Mouse (Mus musculus) lung, embryonic 14.5 days (tissue): ENCODE results near the gene Nsg1. TPM values are rescaled to one million over a fixed set of nuclear protein-coding genes. Genes with fewer than 3 reads are reported as not detected.

Source experiments
- ATAC-seq: fragments of 200-750 bp; cut with Nextera tagmentation; 2 replicates; pipeline ENCODE4 v1.8.0; 2017; ENCODE audit warnings: mild to moderate bottlenecking, moderate TSS enrichment, moderate library complexity; ENCODE audit not compliant: insufficient read depth
- DNase-seq: peaks from one replicate; pipeline ENCODE4 v3.0.0-alpha.2; 2015
- H3K27ac ChIP-seq: fragments of 300-500 bp; sonication (generic); 2 replicates; pipeline ENCODE4 v1.5.1; 2014; ENCODE audit warnings: low read depth, mild to moderate bottlenecking, moderate library complexity
- H3K27me3 ChIP-seq: fragments of 300-500 bp; sonication (generic); 2 replicates; pipeline ENCODE4 v1.6.1; 2014; ENCODE audit warnings: low read length, control low read depth; ENCODE audit not compliant: insufficient read depth
- H3K36me3 ChIP-seq: fragments of 300-500 bp; sonication (generic); 2 replicates; pipeline ENCODE4 v1.6.1; 2014; ENCODE audit warnings: control low read depth; ENCODE audit not compliant: insufficient read depth
- H3K4me1 ChIP-seq: fragments of 300-500 bp; sonication (generic); 2 replicates; pipeline ENCODE4 v1.6.1; 2014; ENCODE audit warnings: antibody characterized with exemption, control low read depth; ENCODE audit not compliant: insufficient read depth
- H3K4me2 ChIP-seq: fragments of 300-500 bp; sonication (generic); 2 replicates; pipeline ENCODE4 v1.6.1; 2014; ENCODE audit warnings: mild to moderate bottlenecking
- H3K4me3 ChIP-seq: fragments of 300-500 bp; sonication (generic); 2 replicates; pipeline ENCODE4 v1.5.1; 2014; ENCODE audit warnings: low read depth, low read length
- H3K9ac ChIP-seq: fragments of 300-500 bp; sonication (generic); 2 replicates; pipeline ENCODE4 v1.6.1; 2014
- H3K9me3 ChIP-seq: fragments of 300-500 bp; sonication (generic); 2 replicates; pipeline ENCODE4 v1.6.1; 2016; ENCODE audit warnings: low read depth, low read length, control low read depth
- CTCF ChIP-seq: IDR thresholded peaks from 2 replicates; pipeline ENCODE4 v1.5.1; 2016; ENCODE audit warnings: antibody characterized with exemption, low read depth
- WGBS: fragments of 180-500 bp; shearing (Covaris S2); extraction: QIAGEN DNeasy Blood & Tissue Kit; methylation state at CpG from one replicate; pipeline ENCODE4 v1.1.7; 2014; 5-methylcytosine and 5-hydroxymethylcytosine counted together
- polyA plus RNA-seq: library from polyadenylated mRNA; unstranded; fragments of >200 nt; fragmentation: Nextera tagmentation; extraction: Ambion mirVana; gene quantifications from 2 replicates; pipeline ENCODE4 v1.2.1, GENCODE M21; 2014

The Nsg1 gene
- polyA plus RNA-seq, 1 experiment from 2014 or later: 18.2 TPM

DNA sequence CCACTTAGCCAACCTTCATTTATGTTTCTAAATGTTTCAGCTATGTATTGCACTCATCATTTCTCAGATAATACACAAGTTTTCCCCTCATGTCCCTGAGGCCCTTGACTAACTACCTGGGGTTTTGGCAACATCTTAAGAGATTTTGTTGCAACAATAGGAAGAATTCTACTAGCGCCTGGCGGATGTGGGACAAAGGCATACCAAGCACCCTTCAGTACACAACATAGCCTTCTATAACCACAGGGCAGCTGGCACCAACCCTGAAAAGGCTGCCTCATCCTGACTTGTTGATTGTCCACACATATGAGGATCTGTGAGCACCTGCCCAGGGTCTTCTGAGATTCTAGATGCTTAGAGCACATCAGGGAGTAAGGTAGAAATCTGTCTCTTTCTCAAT lies 65.4 kb downstream of the Nsg1 start:
- WGBS: 94% methylated on average over 2 of the region's 2 CpGs
- no peak overlapping the region for H3K4me2 ChIP-seq
- TF ChIP-seq CTCF: no peak

DNA sequence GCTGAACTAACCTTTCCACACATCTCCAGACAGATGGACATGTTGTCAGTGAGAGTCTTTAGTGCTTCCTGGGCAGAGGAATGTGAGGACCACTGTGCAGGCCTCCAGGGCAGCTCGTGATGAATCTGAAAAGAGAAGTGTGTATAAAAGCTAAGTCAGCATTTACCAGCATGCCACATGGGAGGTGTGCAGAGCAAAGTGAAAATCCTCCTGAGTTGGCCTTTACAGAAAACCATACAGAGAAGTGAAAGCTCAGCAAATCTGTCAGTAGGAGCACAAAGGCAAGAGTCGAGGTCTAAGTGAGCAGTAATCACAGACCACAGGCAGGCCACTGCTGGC lies 67.8 kb downstream of the Nsg1 start:
- Histone ChIP-seq H3K27me3 (no peaks in the 10 kb centered on the region), H3K9ac (no peak overlapping the region), H3K4me3 (no peak overlapping the region), H3K4me1 (no peaks in the 10 kb centered on the region), H3K36me3 (no peaks in the 10 kb centered on the region), H3K9me3 (no peaks in the 10 kb centered on the region), H3K4me2 (no peak overlapping the region), H3K27ac (no peak overlapping the region)
- WGBS: 53% methylated on average over 2 of the region's 2 CpGs
- ATAC-seq: no peak
- no peak for DNase-seq
- no peak for TF ChIP-seq CTCF

More for the DNA sequence above, 65.4 kb downstream of the Nsg1 start:
- Histone ChIP-seq H3K9me3 (no peaks in the 10 kb centered on the region), H3K9ac (no peak overlapping the region), H3K27ac (no peak overlapping the region), H3K4me3 (no peak overlapping the region), H3K36me3 (no peaks in the 10 kb centered on the region), H3K4me1 (no peaks in the 10 kb centered on the region), H3K27me3 (no peaks in the 10 kb centered on the region)
- ATAC-seq (no peak), DNase-seq (no peak)

DNA sequence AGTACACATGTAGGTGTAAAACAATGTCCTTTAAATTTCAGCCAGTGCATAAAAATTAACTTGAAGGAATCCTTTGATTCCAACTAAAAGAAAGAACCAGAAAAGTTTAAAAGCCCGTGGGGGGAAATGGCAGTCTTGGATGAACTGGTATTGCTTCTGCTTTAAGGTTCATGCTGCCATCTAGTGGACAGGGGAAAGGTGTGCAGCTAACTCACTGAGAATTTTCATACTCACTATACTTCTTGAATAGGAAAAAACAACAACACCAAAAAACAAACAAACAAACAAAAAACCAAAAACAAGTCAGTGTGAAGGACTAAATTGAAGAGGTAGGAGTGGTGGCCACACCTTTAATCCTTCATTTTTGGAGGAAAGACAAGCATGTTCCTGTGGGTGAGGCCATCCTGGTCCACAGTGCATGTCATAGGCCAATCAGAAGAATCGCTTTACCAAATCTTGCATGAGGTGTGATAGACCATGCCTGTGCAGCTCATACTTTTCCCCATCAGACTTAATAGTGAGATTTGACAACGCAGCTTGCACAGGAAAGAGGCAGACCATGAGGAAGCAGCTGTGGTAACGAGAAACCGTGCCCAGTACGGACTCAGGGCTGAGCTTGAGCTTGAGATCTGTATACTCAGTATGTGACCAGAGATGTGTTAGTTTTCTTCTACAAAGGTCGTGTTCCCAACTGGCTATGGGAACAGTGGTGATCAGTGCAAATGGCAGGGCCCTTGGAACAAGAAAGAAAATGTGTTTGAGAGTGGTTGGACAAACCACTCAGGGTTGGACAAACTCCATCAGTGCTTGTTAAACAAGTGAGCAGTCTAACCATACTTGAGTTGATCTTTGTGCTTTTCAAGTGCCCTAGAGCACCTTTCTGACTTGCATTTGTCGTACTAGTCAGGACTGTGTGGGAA lies 68.4 kb downstream of the Nsg1 start:
- Histone ChIP-seq H3K4me1 (no peaks in the 10 kb centered on the region), H3K4me2 (0 out of 2 replicates have a peak overlapping the region, but pooled peaks have one; percentile 25), H3K9me3 (no peaks in the 10 kb centered on the region), H3K9ac (no peak overlapping the region), H3K27me3 (no peaks in the 10 kb centered on the region), H3K4me3 (no peak overlapping the region), H3K27ac (no peak overlapping the region), H3K36me3 (no peaks in the 10 kb centered on the region)
- DNase-seq (peak; percentile 88), ATAC-seq (peak; percentile 73; the same call in 1 of the 2 replicates)
- peak; percentile 84 for TF ChIP-seq CTCF
- WGBS: 55% methylated on average over 8 of the region's 8 CpGs

- Histone ChIP-seq H3K9me3 (no peaks in the 10 kb centered on the region), H3K4me2 (0 out of 2 replicates have a peak overlapping the region, but pooled peaks have one; percentile 25), H3K27ac (no peak overlapping the region; the same call in 1 of the 2 replicates), H3K27me3 (no peaks in the 10 kb centered on the region), H3K36me3 (no peaks in the 10 kb centered on the region), H3K4me1 (no peaks in the 10 kb centered on the region), H3K4me3 (no peak overlapping the region), H3K9ac (no peak overlapping the region)
- WGBS: 40% methylated on average over 3 of the region's 3 CpGs
- no peak for TF ChIP-seq CTCF
- DNase-seq (peak; percentile 51), ATAC-seq (peak; percentile 55; the same call in 1 of the 2 replicates)
Observed at GRCm38 (mm10) chr5:38090581-38090980, 69.1 kb downstream of the Nsg1 start.

- no peak overlapping the region for H3K27ac ChIP-seq
- ATAC-seq (no peak), DNase-seq (no peak)
- no peak overlapping the region for H3K9ac ChIP-seq
- H3K4me2 ChIP-seq: no peak overlapping the region
- no peak for TF ChIP-seq CTCF
- WGBS: 83% methylated on average over 3 of the region's 3 CpGs
- H3K36me3 ChIP-seq: no peaks in the 10 kb centered on the region
- H3K4me1 ChIP-seq: no peaks in the 10 kb centered on the region
- no peaks in the 10 kb centered on the region for H3K9me3 ChIP-seq
- H3K27me3 ChIP-seq: no peaks in the 10 kb centered on the region
- no peak overlapping the region for H3K4me3 ChIP-seq
Observed at GRCm38 (mm10) chr5:38090111-38090510, 69.6 kb downstream of the Nsg1 start.

Other genes with a start within 250 kb of the Nsg1 start
- 43.2 and 43.6 TPM in 2 replicates for gene Stx18, start 121.2 kb downstream of the Nsg1 start, polyA plus RNA-seq
- gene Zbtb49, start 60.5 kb upstream of the Nsg1 start, polyA plus RNA-seq: 12.3 and 14.9 TPM in 2 replicates
- gene Lyar, start 60.6 kb upstream of the Nsg1 start, polyA plus RNA-seq: 105 and 112 TPM in 2 replicates
- 78.9 and 80.4 TPM in 2 replicates for gene Tmem128, start 100.3 kb upstream of the Nsg1 start, polyA plus RNA-seq
- 0.08 TPM in 1 of 2 replicates, not detected in the other for gene Otop1, start 116.1 kb upstream of the Nsg1 start, polyA plus RNA-seq
- gene Drd5, start 159.5 kb upstream of the Nsg1 start, polyA plus RNA-seq: not detected in 2 replicates